Mouse (Mus musculus): ENCODE data around the gene Asb15. TPM values are rescaled to one million over a fixed set of nuclear protein-coding genes. Genes with fewer than 3 reads are reported as not detected.

Gene Asb15
- polyA plus RNA-seq, 1 experiment from 2014 or later: not detected

DNA sequence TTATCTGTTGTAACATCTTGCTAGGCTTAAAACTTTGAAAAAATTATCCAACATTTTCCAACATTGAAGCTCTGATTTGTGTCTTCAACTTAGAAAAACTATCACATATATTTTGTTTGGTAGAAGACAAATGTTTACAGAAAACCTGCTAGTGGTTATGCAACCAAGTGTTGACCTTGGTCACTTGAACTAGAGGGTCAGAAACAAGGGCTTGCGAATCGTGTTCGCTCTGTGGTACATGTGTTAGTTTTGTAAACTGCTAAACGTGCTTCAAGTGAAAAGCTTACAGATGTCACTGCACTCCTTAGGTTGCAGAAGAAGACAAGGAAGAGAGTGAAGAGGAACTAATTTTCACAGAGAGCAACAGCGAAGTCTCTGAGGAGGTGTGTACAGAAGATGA lies 75.0 kb downstream of the Asb15 start:
- ATAC-seq (replicated peaks; ENCODE audit: insufficient number of reproducible peaks, low FRiP score, low TSS enrichment, low read depth): no peak
- no peak overlapping the region for H3K27ac ChIP-seq (replicated peaks; ENCODE audit: low read depth, low read length)
- no peak overlapping the region for H3K4me3 ChIP-seq (ENCODE audit: low read depth, low read length)
- WGBS: 84% methylated on average over 5 of the region's 5 CpGs
- no peaks in the 10 kb centered on the region for H3K9me3 ChIP-seq (replicated peaks; ENCODE audit: control insufficient read depth, low read length)
- no peaks in the 10 kb centered on the region for H3K27me3 ChIP-seq (ENCODE audit: control insufficient read depth, insufficient read depth, low read length)
- DNase-seq (ENCODE audit: low spot score): no peak
- no peaks in the 10 kb centered on the region for H3K36me3 ChIP-seq (replicated peaks; ENCODE audit: control insufficient read depth, insufficient read depth, low read depth, low read length)
- H3K4me2 ChIP-seq (ENCODE audit: low read depth, low read length): no peak overlapping the region
- no peaks in the 10 kb centered on the region for H3K4me1 ChIP-seq (ENCODE audit: control insufficient read depth, insufficient read depth, low read length)
- no peak overlapping the region for H3K9ac ChIP-seq (replicated peaks; ENCODE audit: low read length)

- WGBS: 95% methylated on average over 7 of the region's 7 CpGs
- ATAC-seq (replicated peaks; ENCODE audit: insufficient number of reproducible peaks, low FRiP score, low TSS enrichment, low read depth) (no peak), DNase-seq (ENCODE audit: low spot score) (no peak)
- H3K4me3 ChIP-seq (ENCODE audit: low read depth, low read length): no peak overlapping the region
- no peak overlapping the region for H3K4me2 ChIP-seq (ENCODE audit: low read depth, low read length)
- H3K9ac ChIP-seq (replicated peaks; ENCODE audit: low read length): no peak overlapping the region
- no peaks in the 10 kb centered on the region for H3K4me1 ChIP-seq (ENCODE audit: control insufficient read depth, insufficient read depth, low read length)
- no peaks in the 10 kb centered on the region for H3K36me3 ChIP-seq (replicated peaks; ENCODE audit: control insufficient read depth, insufficient read depth, low read depth, low read length)
- no peaks in the 10 kb centered on the region for H3K9me3 ChIP-seq (replicated peaks; ENCODE audit: control insufficient read depth, low read length)
- H3K27ac ChIP-seq (replicated peaks; ENCODE audit: low read depth, low read length): no peak overlapping the region
- no peaks in the 10 kb centered on the region for H3K27me3 ChIP-seq (ENCODE audit: control insufficient read depth, insufficient read depth, low read length)
These were observed 76.3 kb downstream of the Asb15 start for GRCm38 (mm10) chr6:24604289-24604688.

GRCm38 (mm10) chr6:24605631-24606030 lies 77.7 kb downstream of the Asb15 start:
- Histone ChIP-seq H3K27ac (replicated peaks; ENCODE audit: low read depth, low read length) (no peak overlapping the region), H3K4me3 (ENCODE audit: low read depth, low read length) (no peak overlapping the region), H3K27me3 (ENCODE audit: control insufficient read depth, insufficient read depth, low read length) (no peaks in the 10 kb centered on the region), H3K4me1 (ENCODE audit: control insufficient read depth, insufficient read depth, low read length) (no peaks in the 10 kb centered on the region), H3K9ac (replicated peaks; ENCODE audit: low read length) (no peak overlapping the region), H3K36me3 (replicated peaks; ENCODE audit: control insufficient read depth, insufficient read depth, low read depth, low read length) (no peaks in the 10 kb centered on the region), H3K9me3 (replicated peaks; ENCODE audit: control insufficient read depth, low read length) (no peaks in the 10 kb centered on the region), H3K4me2 (ENCODE audit: low read depth, low read length) (no peak overlapping the region)
- ATAC-seq (replicated peaks; ENCODE audit: insufficient number of reproducible peaks, low FRiP score, low TSS enrichment, low read depth): no peak
- DNase-seq (ENCODE audit: low spot score): no peak
- 91% methylated on average over 8 of the region's 8 CpGs for WGBS

- no peak for DNase-seq (ENCODE audit: low spot score)
- no peaks in the 10 kb centered on the region for H3K4me1 ChIP-seq (ENCODE audit: control insufficient read depth, insufficient read depth, low read length)
- no peak overlapping the region for H3K9ac ChIP-seq (replicated peaks; ENCODE audit: low read length)
- no peak for ATAC-seq (replicated peaks; ENCODE audit: insufficient number of reproducible peaks, low FRiP score, low TSS enrichment, low read depth)
- H3K9me3 ChIP-seq (replicated peaks; ENCODE audit: control insufficient read depth, low read length): no peaks in the 10 kb centered on the region
- H3K4me2 ChIP-seq (ENCODE audit: low read depth, low read length): no peak overlapping the region
- H3K4me3 ChIP-seq (ENCODE audit: low read depth, low read length): no peak overlapping the region
- no peaks in the 10 kb centered on the region for H3K36me3 ChIP-seq (replicated peaks; ENCODE audit: control insufficient read depth, insufficient read depth, low read depth, low read length)
- H3K27ac ChIP-seq (replicated peaks; ENCODE audit: low read depth, low read length): no peak overlapping the region
- WGBS: 75% methylated on average over 10 of the region's 10 CpGs
- H3K27me3 ChIP-seq (ENCODE audit: control insufficient read depth, insufficient read depth, low read length): no peaks in the 10 kb centered on the region
These were observed 78.6 kb downstream of the Asb15 start for GRCm38 (mm10) chr6:24606512-24606911.

DNA sequence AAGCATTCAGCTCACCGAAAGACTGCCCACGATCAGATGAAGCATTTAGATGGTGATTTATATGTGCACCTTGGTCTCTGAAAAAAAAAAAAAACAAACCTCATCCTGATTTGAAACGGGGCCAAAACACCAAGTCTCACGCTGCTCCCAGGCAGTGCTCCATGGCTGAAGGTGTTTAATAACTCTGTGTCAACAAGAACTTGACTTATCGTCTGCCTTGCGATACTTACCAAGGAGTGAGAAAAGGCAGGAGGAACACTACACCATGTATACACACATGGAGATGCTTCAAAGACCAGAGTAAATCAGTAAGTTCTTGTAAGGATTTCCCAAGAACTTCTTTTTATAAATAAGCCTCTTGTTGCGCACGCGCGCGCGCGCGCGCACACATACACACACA lies 79.6 kb downstream of the Asb15 start:
- Histone ChIP-seq H3K4me3 (ENCODE audit: low read depth, low read length) (no peak overlapping the region), H3K27ac (replicated peaks; ENCODE audit: low read depth, low read length) (no peak overlapping the region), H3K4me1 (ENCODE audit: control insufficient read depth, insufficient read depth, low read length) (no peaks in the 10 kb centered on the region), H3K4me2 (ENCODE audit: low read depth, low read length) (no peak overlapping the region), H3K9me3 (replicated peaks; ENCODE audit: control insufficient read depth, low read length) (no peaks in the 10 kb centered on the region), H3K36me3 (replicated peaks; ENCODE audit: control insufficient read depth, insufficient read depth, low read depth, low read length) (no peaks in the 10 kb centered on the region), H3K9ac (replicated peaks; ENCODE audit: low read length) (no peak overlapping the region), H3K27me3 (ENCODE audit: control insufficient read depth, insufficient read depth, low read length) (no peaks in the 10 kb centered on the region)
- WGBS: 91% methylated on average over 15 of the region's 15 CpGs
- DNase-seq (ENCODE audit: low spot score) (no peak), ATAC-seq (replicated peaks; ENCODE audit: insufficient number of reproducible peaks, low FRiP score, low TSS enrichment, low read depth) (no peak)

GRCm38 (mm10) chr6:24608129-24608528 lies 80.2 kb downstream of the Asb15 start:
- Histone ChIP-seq H3K27ac (replicated peaks; ENCODE audit: low read depth, low read length) (no peak overlapping the region), H3K4me3 (ENCODE audit: low read depth, low read length) (no peak overlapping the region), H3K4me2 (ENCODE audit: low read depth, low read length) (no peak overlapping the region), H3K4me1 (ENCODE audit: control insufficient read depth, insufficient read depth, low read length) (no peaks in the 10 kb centered on the region), H3K27me3 (ENCODE audit: control insufficient read depth, insufficient read depth, low read length) (no peaks in the 10 kb centered on the region), H3K9ac (replicated peaks; ENCODE audit: low read length) (no peak overlapping the region), H3K36me3 (replicated peaks; ENCODE audit: control insufficient read depth, insufficient read depth, low read depth, low read length) (no peaks in the 10 kb centered on the region), H3K9me3 (replicated peaks; ENCODE audit: control insufficient read depth, low read length) (no peaks in the 10 kb centered on the region)
- DNase-seq (ENCODE audit: low spot score) (no peak), ATAC-seq (replicated peaks; ENCODE audit: insufficient number of reproducible peaks, low FRiP score, low TSS enrichment, low read depth) (no peak)
- 77% methylated on average over 4 of the region's 4 CpGs for WGBS

DNA sequence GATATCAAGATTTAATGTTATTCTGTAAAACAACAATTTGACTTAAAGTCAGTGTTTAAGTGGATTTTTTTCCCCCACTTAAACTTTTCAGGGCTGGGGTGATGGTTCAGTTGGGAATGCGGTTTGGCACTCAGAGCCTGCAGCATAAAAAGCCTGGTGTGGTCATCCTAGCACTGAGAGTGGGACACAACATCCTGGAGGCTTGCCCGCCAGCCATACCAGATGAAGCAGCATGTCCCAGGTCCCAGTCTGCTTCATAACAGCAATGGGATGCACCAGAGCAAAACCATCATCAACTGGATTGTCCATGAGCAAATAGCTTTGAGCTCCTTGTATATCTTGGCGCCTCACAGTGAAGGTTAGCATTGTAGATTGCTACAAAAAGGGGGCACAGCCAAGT lies 80.7 kb downstream of the Asb15 start:
- no peak for ATAC-seq (replicated peaks; ENCODE audit: insufficient number of reproducible peaks, low FRiP score, low TSS enrichment, low read depth)
- no peak overlapping the region for H3K9ac ChIP-seq (replicated peaks; ENCODE audit: low read length)
- no peak for DNase-seq (ENCODE audit: low spot score)
- no peaks in the 10 kb centered on the region for H3K4me1 ChIP-seq (ENCODE audit: control insufficient read depth, insufficient read depth, low read length)
- no peak overlapping the region for H3K4me3 ChIP-seq (ENCODE audit: low read depth, low read length)
- no peaks in the 10 kb centered on the region for H3K36me3 ChIP-seq (replicated peaks; ENCODE audit: control insufficient read depth, insufficient read depth, low read depth, low read length)
- 90% methylated on average over 3 of the region's 3 CpGs for WGBS
- no peak overlapping the region for H3K27ac ChIP-seq (replicated peaks; ENCODE audit: low read depth, low read length)
- no peaks in the 10 kb centered on the region for H3K9me3 ChIP-seq (replicated peaks; ENCODE audit: control insufficient read depth, low read length)
- no peak overlapping the region for H3K4me2 ChIP-seq (ENCODE audit: low read depth, low read length)
- no peaks in the 10 kb centered on the region for H3K27me3 ChIP-seq (ENCODE audit: control insufficient read depth, insufficient read depth, low read length)

GRCm38 (mm10) chr6:24609531-24609930 lies 81.6 kb downstream of the Asb15 start:
- Histone ChIP-seq H3K9me3 (replicated peaks; ENCODE audit: control insufficient read depth, low read length) (no peaks in the 10 kb centered on the region), H3K36me3 (replicated peaks; ENCODE audit: control insufficient read depth, insufficient read depth, low read depth, low read length) (no peaks in the 10 kb centered on the region), H3K27ac (replicated peaks; ENCODE audit: low read depth, low read length) (no peak overlapping the region), H3K4me1 (ENCODE audit: control insufficient read depth, insufficient read depth, low read length) (no peaks in the 10 kb centered on the region), H3K4me3 (ENCODE audit: low read depth, low read length) (no peak overlapping the region), H3K4me2 (ENCODE audit: low read depth, low read length) (no peak overlapping the region), H3K9ac (replicated peaks; ENCODE audit: low read length) (no peak overlapping the region), H3K27me3 (ENCODE audit: control insufficient read depth, insufficient read depth, low read length) (no peaks in the 10 kb centered on the region)
- 50% methylated on average over 4 of the region's 4 CpGs for WGBS
- ATAC-seq (replicated peaks; ENCODE audit: insufficient number of reproducible peaks, low FRiP score, low TSS enrichment, low read depth) (no peak), DNase-seq (ENCODE audit: low spot score) (no peak)
